Mouse (Mus musculus) forebrain, postnatal 0 days (tissue): ENCODE results near the gene Pitx2. TPM values are rescaled to one million over a fixed set of nuclear protein-coding genes. Genes with fewer than 3 reads are reported as not detected.

Experiments
- ATAC-seq: fragments of 200-750 bp; cut with Nextera tagmentation; 2 replicates; pipeline ENCODE4 v1.8.0; 2017; ENCODE audit warnings: mild to moderate bottlenecking, moderate library complexity
- DNase-seq: peaks from one replicate; pipeline ENCODE4 v3.0.0-alpha.2; 2015
- H3K27ac ChIP-seq: fragments of 300-500 bp; sonication (generic); 2 replicates; pipeline ENCODE4 v1.5.1; 2014; ENCODE audit warnings: low read depth, mild to moderate bottlenecking, antibody characterized with exemption, low read length, moderate library complexity, mixed read lengths
- H3K27me3 ChIP-seq: fragments of 300-500 bp; sonication (generic); 2 replicates; pipeline ENCODE4 v1.6.1; 2014; ENCODE audit warnings: mild to moderate bottlenecking, low read length, mixed read lengths; ENCODE audit not compliant: insufficient read depth
- H3K36me3 ChIP-seq: fragments of 300-500 bp; sonication (generic); 2 replicates; pipeline ENCODE4 v1.6.1; 2014; ENCODE audit warnings: mild to moderate bottlenecking, moderate library complexity; ENCODE audit not compliant: insufficient read depth
- H3K4me1 ChIP-seq: fragments of 300-500 bp; sonication (generic); 2 replicates; pipeline ENCODE4 v1.6.1; 2014; ENCODE audit warnings: antibody characterized with exemption; ENCODE audit not compliant: insufficient read depth
- H3K4me2 ChIP-seq: fragments of 300-500 bp; sonication (generic); 2 replicates; pipeline ENCODE4 v1.6.1; 2014; ENCODE audit warnings: low read depth, mild to moderate bottlenecking, moderate library complexity
- H3K4me3 ChIP-seq: fragments of 300-500 bp; sonication (generic); 2 replicates; pipeline ENCODE4 v1.5.1; 2014; ENCODE audit warnings: low read depth, low read length, mixed read lengths
- H3K9ac ChIP-seq: fragments of 300-500 bp; sonication (generic); 2 replicates; pipeline ENCODE4 v1.6.1; 2014; ENCODE audit warnings: mild to moderate bottlenecking
- H3K9me3 ChIP-seq: fragments of 300-500 bp; sonication (generic); 2 replicates; pipeline ENCODE4 v1.6.1; 2016; ENCODE audit warnings: low read length
- CTCF ChIP-seq: sonication (generic); IDR thresholded peaks from 2 replicates; pipeline ENCODE4 v1.5.1; 2016; ENCODE audit warnings: antibody characterized with exemption, control low read depth, low read depth
- WGBS: fragments of 180-500 bp; shearing (Covaris S2); extraction: QIAGEN DNeasy Blood & Tissue Kit; methylation state at CpG from one replicate; pipeline ENCODE4 v1.1.7; 2014; 5-methylcytosine and 5-hydroxymethylcytosine counted together
- polyA plus RNA-seq: library from polyadenylated mRNA; unstranded; fragments of >200 nt; fragmentation: Nextera tagmentation; extraction: Ambion mirVana; gene quantifications from 2 replicates; pipeline ENCODE4 v1.2.1, GENCODE M21; 2015
- total RNA-seq: library from RNA; depleted of rRNA; stranded (reverse); fragments of >200 nt; gene quantifications from 2 replicates; pipeline ENCODE4 v1.2.3, GENCODE M21; 2014; rRNA removed

Gene Pitx2
- total RNA-seq, result 2.1 and 10.5 TPM in 2 replicates
- 2.5 and 7.2 TPM in 2 replicates for polyA plus RNA-seq

DNA sequence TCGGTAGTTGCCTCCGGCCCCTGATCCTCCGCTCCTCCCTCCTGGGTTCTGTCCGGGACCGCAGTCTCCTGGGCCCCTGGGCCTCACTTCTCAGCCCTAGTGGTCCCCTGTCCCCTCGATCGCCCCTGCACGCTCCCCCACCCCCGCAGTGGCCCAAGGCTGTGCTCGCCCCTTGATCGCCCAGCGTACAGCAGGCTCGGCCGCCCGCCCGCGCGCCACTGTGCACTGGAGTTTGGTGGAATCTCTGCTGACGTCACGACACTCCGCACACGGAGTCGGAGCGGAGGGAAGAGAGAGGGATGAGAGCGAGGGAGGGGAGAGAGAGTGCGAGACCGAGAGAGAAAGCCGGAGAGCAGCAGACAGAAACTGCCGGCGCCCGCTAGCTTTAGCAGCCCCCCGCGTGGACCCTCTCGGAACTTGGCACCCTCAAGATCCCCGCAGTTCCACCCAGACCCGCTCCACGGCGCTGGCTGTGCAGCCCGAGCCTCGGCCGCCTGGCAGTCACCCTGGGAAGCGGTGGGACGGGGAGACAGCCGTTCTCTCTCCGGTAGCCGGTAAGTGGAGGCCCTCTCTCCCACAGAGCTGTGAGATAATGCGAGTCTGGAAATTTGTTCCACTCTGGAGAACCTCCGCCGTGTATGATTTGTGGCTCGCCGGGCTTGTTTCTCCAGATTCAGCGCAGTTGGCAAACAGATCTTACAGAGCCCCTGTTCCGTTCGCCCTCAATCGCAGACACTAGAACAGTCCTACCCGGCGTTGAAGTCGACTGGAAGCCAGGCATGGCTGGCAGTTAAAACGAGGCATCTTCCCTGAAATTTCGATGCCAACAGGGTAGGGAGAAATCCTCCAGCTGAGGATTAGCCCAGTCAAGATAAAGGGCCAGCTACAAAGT lies at the start of gene Pitx2:
TSS of gene Pitx2 (plus strand) at position 270 of the 892 bp plus-strand sequence.
- DNase-seq (peak; percentile 75), ATAC-seq (peak; percentile 53)
- WGBS, result under 1% methylated on average over 60 of the region's 60 CpGs
- Histone ChIP-seq H3K9me3 (no peaks in the 10 kb centered on the region), H3K4me3 (peak within 1 kb of the TSS; percentile 28), H3K9ac (no peak within 1 kb of the TSS), H3K36me3 (no peaks in the 10 kb centered on the region), H3K27ac (no peak within 1 kb of the TSS), H3K27me3 (peaks cover 83% of the 10 kb centered on the region), H3K4me2 (peak within 1 kb of the TSS; percentile 45), H3K4me1 (peaks cover 11% of the 10 kb centered on the region; the same call in 1 of the 2 replicates)
- no peak for TF ChIP-seq CTCF

- TF ChIP-seq CTCF, result no peak
- DNase-seq (no peak), ATAC-seq (no peak)
- H3K36me3 ChIP-seq, result no peaks in the 10 kb centered on the region
- no peak overlapping the region for H3K4me3 ChIP-seq
- H3K9me3 ChIP-seq, result no peaks in the 10 kb centered on the region
- H3K27ac ChIP-seq, result no peak overlapping the region
- H3K9ac ChIP-seq, result no peak overlapping the region
- no peak overlapping the region for H3K4me2 ChIP-seq
- no peaks in the 10 kb centered on the region for H3K27me3 ChIP-seq
- 83% methylated on average over 2 of the region's 2 CpGs for WGBS
- no peaks in the 10 kb centered on the region for H3K4me1 ChIP-seq
Measured at GRCm38 (mm10) chr3:129150001-129150400, 49.7 kb upstream of the Pitx2 start.

GRCm38 (mm10) chr3:129151096-129151685 lies 48.5 kb upstream of the Pitx2 start:
- WGBS, result 68% methylated on average over 8 of the region's 8 CpGs
- ATAC-seq, result no peak
- TF ChIP-seq CTCF, result no peak
- no peak for DNase-seq
- Histone ChIP-seq H3K9me3 (no peaks in the 10 kb centered on the region), H3K9ac (no peak overlapping the region), H3K4me2 (no peak overlapping the region), H3K36me3 (no peaks in the 10 kb centered on the region), H3K27ac (no peak overlapping the region), H3K27me3 (no peaks in the 10 kb centered on the region), H3K4me1 (no peaks in the 10 kb centered on the region), H3K4me3 (no peak overlapping the region)

- no peak for DNase-seq
- Histone ChIP-seq H3K27me3 (no peaks in the 10 kb centered on the region), H3K4me2 (no peak overlapping the region), H3K27ac (no peak overlapping the region), H3K9me3 (no peaks in the 10 kb centered on the region), H3K36me3 (no peaks in the 10 kb centered on the region), H3K4me3 (no peak overlapping the region), H3K9ac (no peak overlapping the region), H3K4me1 (no peaks in the 10 kb centered on the region)
- ATAC-seq, result no peak
- 71% methylated on average over 9 of the region's 9 CpGs for WGBS
- no peak for TF ChIP-seq CTCF
Measured at GRCm38 (mm10) chr3:129158812-129159370, 40.8 kb upstream of the Pitx2 start.

DNA sequence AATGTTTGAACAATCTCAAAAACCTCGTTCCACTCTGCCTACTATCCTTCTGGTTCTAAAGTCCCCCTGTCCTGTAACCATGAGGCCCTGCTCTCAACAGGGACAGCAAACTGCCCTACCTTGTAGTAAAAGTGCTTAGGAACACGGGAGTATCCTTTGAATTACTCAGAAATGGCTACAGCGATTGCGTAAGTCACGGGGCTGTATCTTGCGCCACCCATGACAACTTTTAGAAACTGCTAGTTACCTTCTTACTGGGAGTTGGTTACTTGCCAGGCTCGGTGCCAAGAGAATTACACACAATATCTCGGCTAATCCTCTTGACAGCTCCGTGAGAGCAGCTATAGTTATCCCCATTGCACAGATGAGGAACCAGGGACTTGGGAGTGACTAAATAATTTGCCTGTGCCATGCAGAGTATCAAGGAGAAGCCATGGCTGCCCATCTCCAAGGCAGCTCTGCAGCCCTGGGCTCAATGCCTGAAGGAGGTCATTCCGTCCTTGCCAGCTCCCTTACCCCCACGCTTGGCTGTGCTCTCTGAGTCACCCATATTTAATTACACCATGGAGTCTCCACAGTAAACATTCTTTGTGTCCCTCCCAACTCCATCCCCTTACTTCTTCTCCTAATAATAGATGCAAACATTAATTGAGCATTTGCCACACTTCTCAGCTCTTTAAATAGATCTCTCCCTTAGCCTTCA lies 38.2 kb upstream of the Pitx2 start:
- DNase-seq (no peak), ATAC-seq (no peak)
- H3K27me3 ChIP-seq, result no peaks in the 10 kb centered on the region
- H3K27ac ChIP-seq, result no peak overlapping the region
- H3K9ac ChIP-seq, result no peak overlapping the region
- no peaks in the 10 kb centered on the region for H3K4me1 ChIP-seq
- 76% methylated on average over 11 of the region's 11 CpGs for WGBS
- H3K9me3 ChIP-seq, result no peaks in the 10 kb centered on the region
- H3K4me3 ChIP-seq, result no peak overlapping the region
- H3K4me2 ChIP-seq, result no peak overlapping the region
- no peaks in the 10 kb centered on the region for H3K36me3 ChIP-seq
- TF ChIP-seq CTCF, result no peak

DNA sequence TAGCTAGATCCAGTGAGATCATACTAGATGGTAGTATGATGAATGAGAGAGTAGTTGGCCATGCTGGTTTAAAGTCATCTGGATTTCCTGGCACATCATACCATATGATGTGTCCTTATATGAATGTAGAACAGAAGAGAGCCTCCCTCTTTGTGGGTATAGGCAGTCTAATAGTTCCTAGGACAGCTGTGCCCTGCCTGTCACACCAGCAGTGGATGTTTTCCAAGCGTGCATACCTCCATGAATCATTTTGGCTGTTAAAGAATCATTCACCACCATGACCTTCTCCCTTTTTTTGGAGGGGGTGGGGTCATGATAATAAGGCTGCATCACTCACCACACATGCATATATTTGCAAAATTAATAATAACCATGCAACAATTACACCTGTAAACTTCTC lies 35.4 kb upstream of the Pitx2 start:
- ATAC-seq (no peak), DNase-seq (no peak)
- no peak overlapping the region for H3K4me2 ChIP-seq
- no peaks in the 10 kb centered on the region for H3K27me3 ChIP-seq
- H3K4me3 ChIP-seq, result no peak overlapping the region
- WGBS, result 85% methylated on average over 1 of the region's 1 CpGs
- no peaks in the 10 kb centered on the region for H3K9me3 ChIP-seq
- H3K9ac ChIP-seq, result no peak overlapping the region
- H3K27ac ChIP-seq, result no peak overlapping the region
- no peaks in the 10 kb centered on the region for H3K4me1 ChIP-seq
- no peak for TF ChIP-seq CTCF
- H3K36me3 ChIP-seq, result no peaks in the 10 kb centered on the region
